Mouse (Mus musculus) bone marrow, adult 2 months (tissue): ENCODE data around the gene Slc25a29.

Experiments
- CTCF ChIP-seq: fragments of 200-500 bp; IDR thresholded peaks from 2 replicates; pipeline ENCODE4 v1.5.1; 2011; ENCODE audit warnings: low read length, control low read depth; ENCODE audit not compliant: control insufficient read depth, insufficient read depth
- POLR2A ChIP-seq: fragments of 200-500 bp; IDR thresholded peaks from 2 replicates; pipeline ENCODE4 v1.6.1; 2011; ENCODE audit warnings: low read depth, mild to moderate bottlenecking, control low read depth, low read length, borderline replicate concordance; ENCODE audit not compliant: control insufficient read depth

DNA sequence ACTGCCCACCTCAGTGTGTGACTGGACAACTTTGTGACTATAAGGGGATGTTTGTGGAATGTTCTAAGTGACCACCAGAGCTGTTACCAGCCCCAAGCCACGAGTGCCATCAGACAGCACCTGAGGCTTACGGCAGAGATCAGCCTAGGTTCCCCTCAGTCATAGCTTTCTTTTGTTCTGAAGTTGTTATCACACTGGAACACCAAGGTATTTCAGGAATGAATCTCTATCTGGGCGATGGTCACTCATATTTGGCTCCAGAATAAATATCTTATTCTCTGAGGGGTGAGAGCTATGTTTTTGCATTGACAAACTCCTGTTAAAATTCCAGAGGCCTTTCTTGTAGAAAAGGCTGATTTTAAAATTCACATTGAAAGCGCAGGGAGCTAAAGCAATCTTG lies 43.5 kb upstream of the Slc25a29 start:
- TF ChIP-seq CTCF (no peak), POLR2A (no peak)
